Mouse (Mus musculus): ENCODE results near the gene Pim1. TPM values are rescaled to one million over a fixed set of nuclear protein-coding genes. Genes with fewer than 3 reads are reported as not detected.
"Not testable (repeated sequence)": the region's sequence is repeated elsewhere in the genome, so short reads cannot be mapped to it uniquely, and the experiment has no call there.

Gene Pim1
- total RNA-seq, 2 experiments from 2014 or later: 11.1 to 17.5 TPM

- no peak for DNase-seq
Measured at GRCm38 (mm10) chr17:29494062-29494731, 3.6 kb downstream of the Pim1 start.

GRCm38 (mm10) chr17:29494732-29495076 lies 4.2 kb downstream of the Pim1 start:
- no peak for DNase-seq

GRCm38 (mm10) chr17:29496211-29497070 lies 5.9 kb downstream of the Pim1 start:
- no peak for DNase-seq

- no peak for DNase-seq
Measured at GRCm38 (mm10) chr17:29497071-29497354, 6.5 kb downstream of the Pim1 start.

- DNase-seq: not testable (repeated sequence)
Measured at GRCm38 (mm10) chr17:29497481-29497880, 6.9 kb downstream of the Pim1 start.

GRCm38 (mm10) chr17:29498028-29498427 lies 7.5 kb downstream of the Pim1 start:
- DNase-seq: no peak

GRCm38 (mm10) chr17:29498952-29499351 lies 8.4 kb downstream of the Pim1 start:
- DNase-seq: not testable (repeated sequence)

GRCm38 (mm10) chr17:29499511-29499910 lies 9.0 kb downstream of the Pim1 start:
- no peak for DNase-seq

GRCm38 (mm10) chr17:29500243-29500740 lies 9.7 kb downstream of the Pim1 start:
- DNase-seq: no peak

GRCm38 (mm10) chr17:29500802-29501469 lies 10.4 kb downstream of the Pim1 start:
- no peak for DNase-seq

GRCm38 (mm10) chr17:29502005-29502668 lies 11.6 kb downstream of the Pim1 start:
- no peak for DNase-seq

GRCm38 (mm10) chr17:29502669-29503665 lies 12.4 kb downstream of the Pim1 start:
- no peak for DNase-seq

- DNase-seq: no peak
Measured at GRCm38 (mm10) chr17:29503700-29504099, 13.1 kb downstream of the Pim1 start.

GRCm38 (mm10) chr17:29508927-29509608 lies 18.5 kb downstream of the Pim1 start:
- DNase-seq: no peak

- DNase-seq: no peak
Measured at GRCm38 (mm10) chr17:29510691-29511090, 20.1 kb downstream of the Pim1 start.

GRCm38 (mm10) chr17:29513044-29513730 lies 22.6 kb downstream of the Pim1 start:
- peak; percentile 28 for DNase-seq

- peak; percentile 53 for DNase-seq
Measured at GRCm38 (mm10) chr17:29514435-29514834, 23.9 kb downstream of the Pim1 start.

- not testable (repeated sequence) for DNase-seq
Measured at GRCm38 (mm10) chr17:29518665-29519064, 28.1 kb downstream of the Pim1 start.

GRCm38 (mm10) chr17:29519731-29520130 lies 29.2 kb downstream of the Pim1 start:
- DNase-seq: no peak

- DNase-seq: no peak
Measured at GRCm38 (mm10) chr17:29525613-29526012, 35.1 kb downstream of the Pim1 start.

Measured in gastrocnemius, postnatal 25 days (tissue).